Mouse (Mus musculus) C2C12 (cell line): ENCODE results near the gene Syngr1. TPM values are rescaled to one million over a fixed set of nuclear protein-coding genes. Genes with fewer than 3 reads are reported as not detected.
A peak's percentile ranks its signal among the peaks of the same experiment; 100 is the strongest.

Experiments
- H3K27me3 ChIP-seq: one replicate; pipeline ENCODE4 v1.6.1; 2011; ENCODE audit not compliant: control insufficient read depth, insufficient read depth, insufficient read length
- H3K36me3 ChIP-seq: one replicate; pipeline ENCODE4 v1.6.1; 2011; ENCODE audit not compliant: control insufficient read depth, insufficient read depth
- H3K4me3 ChIP-seq: one replicate; pipeline ENCODE4 v1.5.1; 2011; ENCODE audit warnings: mild to moderate bottlenecking, control low read depth; ENCODE audit not compliant: poor library complexity, insufficient read depth, severe bottlenecking
- H3K79me2 ChIP-seq: one replicate; pipeline ENCODE4 v1.6.1; 2011; ENCODE audit not compliant: control insufficient read depth, insufficient read depth
- H3K79me3 ChIP-seq: one replicate; pipeline ENCODE4 v1.6.1; 2011; ENCODE audit warnings: low read depth, control low read depth
- H3ac ChIP-seq: one replicate; pipeline ENCODE3; 2011; ENCODE audit warnings: low read depth; ENCODE audit not compliant: control insufficient read depth, insufficient read length
- CEBPB ChIP-seq: IDR thresholded peaks from one replicate; pipeline ENCODE4 v1.6.1; 2011; ENCODE audit warnings: low read depth, mild to moderate bottlenecking, control low read depth, moderate library complexity
- CTCF ChIP-seq: IDR thresholded peaks from one replicate; pipeline ENCODE4 v1.5.1; 2011; ENCODE audit not compliant: control insufficient read depth, insufficient read depth, insufficient read length
- FOSL1 ChIP-seq: IDR thresholded peaks from one replicate; pipeline ENCODE4 v1.8.0; 2011; ENCODE audit warnings: mild to moderate bottlenecking, low read length; ENCODE audit not compliant: poor library complexity, insufficient read depth, severe bottlenecking
- MAX ChIP-seq: IDR thresholded peaks from one replicate; pipeline ENCODE4 v1.6.1; 2011; ENCODE audit warnings: mild to moderate bottlenecking, control low read depth
- MYOD1 ChIP-seq: IDR thresholded peaks from one replicate; pipeline ENCODE4 v1.6.1; 2011; ENCODE audit warnings: low read depth; ENCODE audit not compliant: control insufficient read depth, insufficient read length
- MYOG ChIP-seq: IDR thresholded peaks from one replicate; pipeline ENCODE4 v1.6.1; 2011; ENCODE audit not compliant: control insufficient read depth, insufficient read length; ENCODE audit errors: extremely low read depth
- USF1 ChIP-seq: IDR thresholded peaks from one replicate; pipeline ENCODE4 v1.6.1; 2011; ENCODE audit warnings: low read depth, mild to moderate bottlenecking, control low read depth, moderate library complexity
- polyA plus RNA-seq: library from polyadenylated mRNA; unstranded; fragments of >200 nt; fragmentation: generic; extraction: Trizol; gene quantifications from one replicate; pipeline ENCODE4 v1.2.1, GENCODE M21; 2012; ENCODE audit warnings: missing spikeins

Syngr1 gene
- polyA plus RNA-seq, 1 experiment = 7.9 TPM

- no peaks in the 10 kb centered on the region for H3K79me3 ChIP-seq
- no peak overlapping the region for H3ac ChIP-seq
- H3K27me3 ChIP-seq = no peaks in the 10 kb centered on the region
- no peaks in the 10 kb centered on the region for H3K36me3 ChIP-seq
- no peak overlapping the region for H3K4me3 ChIP-seq
- no peaks in the 10 kb centered on the region for H3K79me2 ChIP-seq
- TF ChIP-seq CEBPB (no peak), CTCF (no peak), MYOG (no peak), USF1 (no peak), MAX (no peak), MYOD1 (no peak), FOSL1 (no peak)
Observed at GRCm38 (mm10) chr15:80112499-80112898, 21.4 kb downstream of the Syngr1 start.

GRCm38 (mm10) chr15:80114414-80114813 is 23.3 kb downstream of the Syngr1 start:
- Histone ChIP-seq H3K79me2 (no peaks in the 10 kb centered on the region), H3K27me3 (no peaks in the 10 kb centered on the region), H3K4me3 (no peak overlapping the region), H3K36me3 (no peaks in the 10 kb centered on the region), H3K79me3 (no peaks in the 10 kb centered on the region), H3ac (no peak overlapping the region)
- TF ChIP-seq USF1 = no peak
- no peak for TF ChIP-seq FOSL1
- no peak for TF ChIP-seq MYOD1
- no peak for TF ChIP-seq MAX
- TF ChIP-seq CEBPB = no peak
- no peak for TF ChIP-seq CTCF

DNA sequence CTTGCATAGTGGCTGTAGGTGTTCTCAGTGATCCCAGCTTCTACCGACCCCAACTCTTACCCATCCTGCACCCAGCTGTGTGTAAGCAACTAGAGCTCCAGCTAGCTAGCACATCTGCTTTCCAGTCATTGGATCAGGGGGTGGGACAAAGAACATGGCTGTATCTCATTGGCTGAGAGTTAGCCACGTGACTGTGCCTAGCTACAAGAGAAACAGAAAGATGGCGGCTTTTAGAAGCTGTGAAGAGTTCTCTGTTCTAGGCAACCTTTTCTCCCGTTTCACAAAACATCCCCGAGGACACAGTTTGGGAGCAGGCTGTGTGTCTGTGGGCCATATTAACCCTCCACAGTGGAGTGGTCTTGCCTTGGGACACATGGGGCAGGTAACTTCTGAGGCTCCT is 24.1 kb downstream of the Syngr1 start:
- no peak overlapping the region for H3ac ChIP-seq
- no peak overlapping the region for H3K4me3 ChIP-seq
- TF ChIP-seq MAX = no peak
- peak; percentile 90 for TF ChIP-seq USF1

DNA sequence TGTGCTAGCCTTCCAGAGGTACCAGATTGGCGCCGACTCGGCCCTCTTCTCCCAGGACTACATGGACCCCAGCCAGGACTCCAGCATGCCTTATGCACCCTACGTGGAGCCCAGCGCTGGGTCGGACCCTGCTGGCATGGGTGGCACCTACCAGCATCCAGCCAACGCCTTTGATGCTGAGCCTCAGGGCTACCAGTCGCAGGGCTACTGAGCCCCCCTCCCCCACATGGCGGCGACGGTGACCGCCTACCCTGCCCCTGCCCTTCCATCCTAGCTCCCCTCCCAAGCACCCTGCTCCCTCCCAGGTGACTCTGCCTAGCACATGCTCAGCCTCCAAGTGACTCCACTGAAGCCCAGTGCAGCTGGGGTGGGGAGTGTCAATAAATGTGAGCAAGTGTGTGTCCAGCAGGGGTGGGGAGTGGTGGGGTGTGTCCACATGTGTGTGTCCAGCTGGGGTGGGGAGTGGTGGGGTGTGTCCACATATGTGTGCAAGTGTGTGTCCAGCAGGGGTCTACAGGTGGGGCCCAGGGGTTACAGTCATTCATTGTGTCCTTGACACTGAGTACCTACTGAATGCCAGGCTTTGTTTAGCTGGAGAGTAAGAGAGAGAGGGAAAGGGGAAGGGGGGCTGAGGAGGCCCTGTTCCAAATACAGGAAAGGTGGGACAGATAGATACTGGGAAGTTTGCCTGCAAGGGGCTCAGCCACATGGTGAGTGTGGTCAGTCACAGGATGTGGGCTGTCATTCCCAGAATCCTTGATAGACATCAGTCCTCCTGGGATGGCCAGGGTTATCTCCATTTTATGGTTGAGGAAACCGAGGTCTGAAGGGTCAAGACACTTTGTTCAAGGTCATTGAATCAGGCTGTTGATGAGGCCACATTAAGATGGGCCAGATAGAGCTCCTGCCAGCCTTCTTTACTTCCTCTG is 25.0 kb downstream of the Syngr1 start:
- H3K79me2 ChIP-seq = no peaks in the 10 kb centered on the region
- no peak overlapping the region for H3K4me3 ChIP-seq
- H3ac ChIP-seq = no peak overlapping the region

More for the DNA sequence above, 24.1 kb downstream of the Syngr1 start:
- H3K79me3 ChIP-seq = no peaks in the 10 kb centered on the region
- no peaks in the 10 kb centered on the region for H3K36me3 ChIP-seq
- H3K79me2 ChIP-seq = no peaks in the 10 kb centered on the region
- H3K27me3 ChIP-seq = no peaks in the 10 kb centered on the region

GRCm38 (mm10) chr15:80117154-80117553 is 26.0 kb downstream of the Syngr1 start:
- Histone ChIP-seq H3K27me3 (no peaks in the 10 kb centered on the region), H3K79me3 (no peaks in the 10 kb centered on the region), H3K36me3 (no peaks in the 10 kb centered on the region), H3ac (no peak overlapping the region), H3K4me3 (no peak overlapping the region), H3K79me2 (no peaks in the 10 kb centered on the region)
- TF ChIP-seq MAX (no peak), USF1 (peak; percentile 32)

More for the DNA sequence above, 25.0 kb downstream of the Syngr1 start:
- Histone ChIP-seq H3K36me3 (no peaks in the 10 kb centered on the region), H3K27me3 (no peaks in the 10 kb centered on the region), H3K79me3 (no peaks in the 10 kb centered on the region)
- TF ChIP-seq CTCF (no peak), USF1 (no peak), MAX (no peak), MYOG (no peak), MYOD1 (no peak), FOSL1 (no peak), CEBPB (no peak)

DNA sequence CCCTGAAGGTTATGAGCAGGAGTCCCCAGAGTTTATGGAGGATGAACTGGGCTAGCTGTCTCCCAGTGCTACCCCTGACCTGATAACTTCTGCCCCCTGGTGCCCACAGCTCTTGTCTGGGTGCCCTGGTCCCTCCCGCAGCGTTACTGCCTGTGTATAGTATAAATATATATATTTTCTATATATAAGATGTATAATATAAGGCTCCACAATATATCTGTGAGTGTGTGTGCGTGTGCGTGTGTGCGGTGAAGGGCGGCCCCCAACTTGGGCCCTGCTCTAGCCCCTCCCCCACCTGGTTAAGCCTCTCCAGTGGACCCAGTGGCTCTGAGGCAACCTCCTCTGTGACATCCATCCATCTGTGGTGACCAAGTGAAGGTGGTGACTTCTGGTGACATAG is 27.9 kb downstream of the Syngr1 start:
- no peak overlapping the region for H3K4me3 ChIP-seq
- no peaks in the 10 kb centered on the region for H3K27me3 ChIP-seq
- H3K36me3 ChIP-seq = no peaks in the 10 kb centered on the region
- no peaks in the 10 kb centered on the region for H3K79me3 ChIP-seq
- no peaks in the 10 kb centered on the region for H3K79me2 ChIP-seq
- H3ac ChIP-seq = no peak overlapping the region
- TF ChIP-seq CEBPB = no peak
- TF ChIP-seq MYOD1 = no peak
- TF ChIP-seq FOSL1 = no peak
- no peak for TF ChIP-seq CTCF
- no peak for TF ChIP-seq USF1
- TF ChIP-seq MYOG = no peak
- TF ChIP-seq MAX = no peak
